Mouse (Mus musculus): ENCODE results near the gene Rhoa. TPM values are rescaled to one million over a fixed set of nuclear protein-coding genes. Genes with fewer than 3 reads are reported as not detected.
A peak's percentile ranks its signal among the peaks of the same experiment; 100 is the strongest.
"Not testable (repeated sequence)": the region's sequence is repeated elsewhere in the genome, so short reads cannot be mapped to it uniquely, and the experiment has no call there.

The Rhoa gene
- polyA plus RNA-seq, 1 experiment from 2014 or later, result 240 TPM

- peak; percentile 80 for DNase-seq (ENCODE audit: low spot score)
- 19% methylated on average over 18 of the region's 18 CpGs for WGBS
- Histone ChIP-seq H3K36me3 (replicated peaks) (peaks cover 47% of the 10 kb centered on the region), H3K27ac (replicated peaks) (peak within 1 kb of the TSS; percentile 85), H3K4me1 (peaks cover 22% of the 10 kb centered on the region), H3K27me3 (replicated peaks; ENCODE audit: low read depth, poor library complexity, severe bottlenecking) (no peaks in the 10 kb centered on the region), H3K9me3 (no peaks in the 10 kb centered on the region), H3K4me3 (peak within 1 kb of the TSS; percentile 58)
These were observed 9.2 kb upstream of the Rhoa start, which contains the start of gene Amt for GRCm38 (mm10) chr9:108296453-108297355. Gene Amt, plus strand, starts transcription at chr9:108296853.

DNA sequence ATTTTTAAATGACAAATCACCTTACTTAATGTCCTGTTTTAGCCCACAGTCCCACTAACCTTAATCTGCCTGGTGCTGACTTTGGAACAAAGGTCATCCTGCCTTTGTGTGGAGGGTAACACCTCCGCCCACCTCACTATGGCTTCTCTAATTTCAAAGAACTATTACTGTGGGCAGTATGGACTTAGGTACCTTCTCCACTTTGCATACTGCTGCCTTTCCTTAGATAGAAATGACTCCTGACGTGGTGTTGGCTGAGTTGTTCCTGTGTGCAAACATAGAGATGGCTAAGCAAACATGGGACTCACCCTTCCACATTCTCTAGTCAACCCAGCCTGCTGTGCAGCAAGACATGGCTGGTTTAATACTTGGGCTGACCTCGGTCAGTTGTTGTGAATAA, 4.1 kb upstream of the Rhoa start:
- DNase-seq (ENCODE audit: low spot score), result no peak
- Histone ChIP-seq H3K4me1 (peaks cover 19% of the 10 kb centered on the region), H3K4me3 (no peak overlapping the region), H3K27ac (replicated peaks) (no peak overlapping the region), H3K36me3 (replicated peaks) (peaks cover 51% of the 10 kb centered on the region), H3K9me3 (no peaks in the 10 kb centered on the region), H3K27me3 (replicated peaks; ENCODE audit: low read depth, poor library complexity, severe bottlenecking) (no peaks in the 10 kb centered on the region)
- 83% methylated on average over 3 of the region's 3 CpGs for WGBS

- Histone ChIP-seq H3K27me3 (replicated peaks; ENCODE audit: low read depth, poor library complexity, severe bottlenecking) (no peaks in the 10 kb centered on the region), H3K27ac (replicated peaks) (peak overlapping the region; percentile 99; the same call in 1 of the 2 replicates), H3K4me3 (peak overlapping the region; percentile 94), H3K4me1 (peaks cover 32% of the 10 kb centered on the region), H3K36me3 (replicated peaks) (peaks cover 44% of the 10 kb centered on the region), H3K9me3 (no peaks in the 10 kb centered on the region)
- DNase-seq (ENCODE audit: low spot score), result no peak
- 88% methylated on average over 4 of the region's 4 CpGs for WGBS
These were observed 1.2 kb upstream of the Rhoa start for GRCm38 (mm10) chr9:108304716-108305115.

DNA sequence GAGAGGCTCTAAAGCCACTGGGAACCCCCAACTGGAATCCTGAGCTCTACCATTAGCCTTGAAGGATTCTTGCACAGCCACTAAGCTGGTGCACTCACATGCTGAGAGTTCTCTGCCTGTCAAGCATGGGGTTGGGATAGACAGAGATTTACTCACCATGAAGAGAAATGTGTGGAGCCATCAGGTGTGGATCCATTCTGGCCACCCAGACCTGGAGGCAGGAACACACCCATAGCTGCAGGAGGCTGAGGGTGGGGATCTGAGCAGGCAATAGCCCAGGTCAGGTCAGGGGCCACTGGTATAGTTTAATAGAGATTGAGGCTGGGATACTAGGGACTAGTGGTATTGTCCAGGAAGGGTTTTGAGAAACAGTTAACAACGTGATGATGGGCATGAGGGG, 759 bp upstream of the Rhoa start:
- Histone ChIP-seq H3K36me3 (replicated peaks) (peaks cover 42% of the 10 kb centered on the region), H3K4me1 (peaks cover 36% of the 10 kb centered on the region), H3K9me3 (no peaks in the 10 kb centered on the region), H3K27ac (replicated peaks) (peak overlapping the region; percentile 99), H3K4me3 (peak overlapping the region; percentile 94), H3K27me3 (replicated peaks; ENCODE audit: low read depth, poor library complexity, severe bottlenecking) (no peaks in the 10 kb centered on the region)
- DNase-seq (ENCODE audit: low spot score), result no peak
- 9% methylated on average over 1 of the region's 1 CpGs for WGBS

- Histone ChIP-seq H3K27ac (replicated peaks) (peak overlapping the region; percentile 99), H3K27me3 (replicated peaks; ENCODE audit: low read depth, poor library complexity, severe bottlenecking) (no peaks in the 10 kb centered on the region), H3K4me1 (peaks cover 36% of the 10 kb centered on the region), H3K36me3 (replicated peaks) (peaks cover 34% of the 10 kb centered on the region), H3K4me3 (peak overlapping the region; percentile 94), H3K9me3 (no peaks in the 10 kb centered on the region)
- DNase-seq (ENCODE audit: low spot score), result peak; percentile 87
- under 1% methylated on average over 48 of the region's 51 CpGs for WGBS
These were observed 647 bp downstream of the Rhoa start for GRCm38 (mm10) chr9:108306571-108306980.

- WGBS, result 27% methylated on average over 12 of the region's 12 CpGs
These were observed 1.3 kb downstream of the Rhoa start for GRCm38 (mm10) chr9:108307021-108307807.

GRCm38 (mm10) chr9:108308141-108308540, 2.2 kb downstream of the Rhoa start:
- 78% methylated on average over 2 of the region's 2 CpGs for WGBS
- Histone ChIP-seq H3K9me3 (no peaks in the 10 kb centered on the region), H3K27ac (replicated peaks) (no peak overlapping the region), H3K4me1 (peaks cover 36% of the 10 kb centered on the region), H3K4me3 (peak overlapping the region; percentile 94), H3K27me3 (replicated peaks; ENCODE audit: low read depth, poor library complexity, severe bottlenecking) (no peaks in the 10 kb centered on the region), H3K36me3 (replicated peaks) (peaks cover 23% of the 10 kb centered on the region)
- DNase-seq (ENCODE audit: low spot score), result no peak

More at GRCm38 (mm10) chr9:108307021-108307807, 1.3 kb downstream of the Rhoa start:
- DNase-seq (ENCODE audit: low spot score), result no peak
- Histone ChIP-seq H3K36me3 (replicated peaks) (peaks cover 29% of the 10 kb centered on the region), H3K4me3 (peak overlapping the region; percentile 94), H3K27me3 (replicated peaks; ENCODE audit: low read depth, poor library complexity, severe bottlenecking) (no peaks in the 10 kb centered on the region), H3K9me3 (no peaks in the 10 kb centered on the region), H3K27ac (replicated peaks) (peak overlapping the region; percentile 99), H3K4me1 (peaks cover 36% of the 10 kb centered on the region)

DNA sequence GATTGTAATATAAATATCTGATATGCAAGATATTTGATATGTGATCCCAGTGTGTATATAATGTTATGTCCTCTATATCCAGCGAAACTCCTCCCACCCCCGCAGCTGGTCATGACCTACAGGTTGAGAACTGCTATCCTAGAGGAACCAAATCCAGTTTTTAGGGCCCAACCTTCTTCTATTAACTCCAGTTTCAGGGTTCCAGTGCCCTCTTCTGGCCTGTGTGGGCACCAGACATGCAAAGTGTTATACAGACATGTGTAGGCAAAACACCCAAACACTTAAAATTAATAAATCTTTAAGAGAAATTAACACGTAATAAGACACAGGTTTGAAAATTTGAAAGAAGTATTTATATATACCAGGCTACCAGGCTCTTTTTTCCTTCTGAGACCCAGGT, 11.6 kb downstream of the Rhoa start:
- Histone ChIP-seq H3K9me3 (no peaks in the 10 kb centered on the region), H3K27ac (replicated peaks) (no peak overlapping the region), H3K36me3 (replicated peaks) (peaks cover 84% of the 10 kb centered on the region), H3K27me3 (replicated peaks; ENCODE audit: low read depth, poor library complexity, severe bottlenecking) (no peaks in the 10 kb centered on the region), H3K4me1 (0 out of 2 replicates have a peak, but pooled peaks cover 2% of the 10 kb centered on the region), H3K4me3 (no peak overlapping the region)
- DNase-seq (ENCODE audit: low spot score), result no peak
- 94% methylated on average over 3 of the region's 3 CpGs for WGBS

DNA sequence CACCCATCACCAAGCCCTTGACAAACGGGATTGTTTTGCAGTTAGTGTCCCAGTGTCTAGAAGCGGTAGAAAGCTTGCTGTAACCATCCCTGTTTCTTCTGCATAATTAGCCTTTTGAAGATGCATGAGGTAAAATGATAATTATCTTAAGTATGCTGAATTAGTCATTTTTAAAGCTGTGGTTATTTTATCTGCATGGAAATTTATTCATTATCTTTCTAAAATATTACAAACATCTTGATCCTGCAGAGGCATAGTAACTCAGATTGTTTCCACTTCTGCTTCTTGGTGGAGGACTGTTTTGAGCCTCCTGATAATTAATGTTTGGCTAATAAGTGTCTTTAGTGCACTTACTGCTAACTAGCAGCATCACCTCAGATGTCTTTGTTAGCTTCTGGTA, 12.5 kb downstream of the Rhoa start:
- no peak overlapping the region for H3K27ac ChIP-seq (replicated peaks)
- 0 out of 2 replicates have a peak, but pooled peaks cover 2% of the 10 kb centered on the region for H3K4me1 ChIP-seq
- H3K4me3 ChIP-seq, result no peak overlapping the region
- 92% methylated on average over 2 of the region's 2 CpGs for WGBS
- H3K27me3 ChIP-seq (replicated peaks; ENCODE audit: low read depth, poor library complexity, severe bottlenecking), result no peaks in the 10 kb centered on the region
- DNase-seq (ENCODE audit: low spot score), result no peak
- H3K9me3 ChIP-seq, result no peaks in the 10 kb centered on the region
- H3K36me3 ChIP-seq (replicated peaks), result peaks cover 92% of the 10 kb centered on the region

GRCm38 (mm10) chr9:108322054-108322453, 16.1 kb downstream of the Rhoa start:
- H3K27ac ChIP-seq (replicated peaks); H3K4me3 ChIP-seq; H3K27me3 ChIP-seq (replicated peaks; ENCODE audit: low read depth, poor library complexity, severe bottlenecking); DNase-seq (ENCODE audit: low spot score); H3K4me1 ChIP-seq; H3K9me3 ChIP-seq: not testable (repeated sequence)
- WGBS, result 82% methylated on average over 7 of the region's 7 CpGs
- peaks cover 93% of the 10 kb centered on the region for H3K36me3 ChIP-seq (replicated peaks)

DNA sequence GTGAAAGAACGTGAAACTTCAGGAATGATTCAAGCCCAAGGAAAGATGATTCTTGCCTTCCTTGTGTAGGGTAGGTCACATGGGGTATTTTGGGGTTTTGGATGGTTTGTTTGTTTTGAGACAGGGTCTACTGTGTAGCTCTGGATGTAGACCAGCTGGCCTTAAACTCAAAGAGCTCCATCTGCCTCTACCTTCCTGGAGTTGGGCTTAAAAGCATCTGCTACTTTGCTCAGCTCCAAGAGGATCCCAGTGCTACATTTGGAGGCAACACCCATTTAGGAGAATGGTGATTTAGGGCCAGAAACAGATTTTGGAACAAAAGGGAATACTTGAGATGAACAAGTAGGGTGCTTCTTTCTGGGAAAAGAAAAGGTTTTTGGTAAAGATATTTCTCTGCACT, 18.9 kb downstream of the Rhoa start:
- 87% methylated on average over 1 of the region's 1 CpGs for WGBS
- Histone ChIP-seq H3K4me3 (no peak overlapping the region), H3K27me3 (replicated peaks; ENCODE audit: low read depth, poor library complexity, severe bottlenecking) (no peaks in the 10 kb centered on the region), H3K27ac (replicated peaks) (no peak overlapping the region), H3K36me3 (replicated peaks) (peaks cover 97% of the 10 kb centered on the region), H3K4me1 (0 out of 2 replicates have a peak, but pooled peaks cover 2% of the 10 kb centered on the region), H3K9me3 (no peaks in the 10 kb centered on the region)
- DNase-seq (ENCODE audit: low spot score), result no peak

DNA sequence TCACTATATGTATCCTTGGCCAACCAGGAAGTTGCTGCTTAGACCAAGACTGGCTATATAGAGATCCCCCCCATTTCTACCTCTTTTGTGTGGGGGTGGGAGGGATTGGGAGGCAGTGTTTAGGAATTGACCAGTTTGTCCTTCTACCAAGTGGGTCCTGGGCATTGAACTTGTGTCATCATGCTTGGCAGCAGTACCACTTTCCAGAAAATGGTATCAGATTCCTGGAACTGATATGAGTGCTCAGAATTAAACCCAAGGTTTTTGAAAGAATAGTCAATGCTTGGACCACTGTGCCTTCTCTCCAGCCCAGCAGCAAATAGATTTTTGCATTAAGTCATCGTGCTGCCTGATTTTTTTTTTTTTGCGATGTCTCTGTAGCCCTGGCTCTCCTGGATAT, 19.9 kb downstream of the Rhoa start:
- Histone ChIP-seq H3K4me1 (no peaks in the 10 kb centered on the region), H3K27ac (replicated peaks) (no peak overlapping the region), H3K27me3 (replicated peaks; ENCODE audit: low read depth, poor library complexity, severe bottlenecking) (no peaks in the 10 kb centered on the region), H3K36me3 (replicated peaks) (peaks cover 97% of the 10 kb centered on the region), H3K4me3 (no peak overlapping the region), H3K9me3 (no peaks in the 10 kb centered on the region)
- DNase-seq (ENCODE audit: low spot score), result no peak
- 95% methylated on average over 2 of the region's 2 CpGs for WGBS

Data from embryonic facial prominence, embryonic 10.5 days (tissue).